Mouse (Mus musculus): ENCODE measurements around the gene Pcgf6.
"Not testable (repeated sequence)": the region's sequence is repeated elsewhere in the genome, so short reads cannot be mapped to it uniquely, and the experiment has no call there.

Gene Pcgf6

GRCm38 (mm10) chr19:47026513-47026912 is 24.2 kb downstream of the Pcgf6 start:
- no peak for DNase-seq (ENCODE audit: low spot score)

- no peak for DNase-seq (ENCODE audit: low spot score)
These were observed 25.8 kb downstream of the Pcgf6 start for GRCm38 (mm10) chr19:47024954-47025353.

DNA sequence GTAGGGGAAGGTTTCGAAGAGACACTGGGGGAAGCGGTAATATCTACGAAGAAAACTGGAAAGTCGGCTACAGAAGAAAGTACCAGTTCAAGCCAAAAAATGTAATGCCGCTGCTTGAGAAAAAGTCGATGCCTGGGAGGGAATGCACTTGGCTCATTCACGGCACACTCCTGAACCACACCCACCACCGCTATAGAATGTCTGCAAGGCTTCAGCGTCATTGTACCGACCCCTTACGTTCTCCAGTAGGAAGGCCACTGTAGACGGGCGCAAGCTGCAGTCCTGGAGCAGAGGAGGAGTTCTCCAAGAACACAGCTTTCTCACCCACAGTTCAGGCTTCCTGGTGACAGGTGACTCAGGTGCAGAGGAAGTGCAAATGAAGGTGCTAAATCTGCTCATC is 27.2 kb downstream of the Pcgf6 start:
- no peak for DNase-seq (ENCODE audit: low spot score)

DNA sequence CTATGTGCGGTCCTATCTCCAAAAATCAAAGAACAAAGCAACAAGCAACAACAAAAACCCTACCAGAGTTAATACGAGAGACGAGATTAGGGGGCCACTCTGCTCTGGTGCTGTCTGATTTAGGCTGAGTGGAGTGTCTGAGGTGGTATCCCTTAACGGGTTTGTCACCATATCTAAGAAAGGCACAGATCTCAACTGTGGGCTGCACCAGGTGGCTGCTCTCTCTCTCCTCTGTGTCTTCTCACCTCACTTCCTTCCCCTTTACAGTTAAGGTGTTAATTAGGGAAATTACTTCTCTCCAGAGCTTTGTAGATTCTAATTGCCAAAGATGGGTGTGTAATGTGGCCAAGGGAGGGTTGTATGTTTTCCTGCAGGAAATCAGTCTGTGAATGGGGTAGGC is 28.0 kb downstream of the Pcgf6 start:
- no peak for DNase-seq (ENCODE audit: low spot score)

- no peak for DNase-seq (ENCODE audit: low spot score)
These were observed 31.4 kb downstream of the Pcgf6 start for GRCm38 (mm10) chr19:47019326-47019725.

- DNase-seq (ENCODE audit: low spot score), result no peak
These were observed 32.4 kb downstream of the Pcgf6 start for GRCm38 (mm10) chr19:47018330-47018729.

DNA sequence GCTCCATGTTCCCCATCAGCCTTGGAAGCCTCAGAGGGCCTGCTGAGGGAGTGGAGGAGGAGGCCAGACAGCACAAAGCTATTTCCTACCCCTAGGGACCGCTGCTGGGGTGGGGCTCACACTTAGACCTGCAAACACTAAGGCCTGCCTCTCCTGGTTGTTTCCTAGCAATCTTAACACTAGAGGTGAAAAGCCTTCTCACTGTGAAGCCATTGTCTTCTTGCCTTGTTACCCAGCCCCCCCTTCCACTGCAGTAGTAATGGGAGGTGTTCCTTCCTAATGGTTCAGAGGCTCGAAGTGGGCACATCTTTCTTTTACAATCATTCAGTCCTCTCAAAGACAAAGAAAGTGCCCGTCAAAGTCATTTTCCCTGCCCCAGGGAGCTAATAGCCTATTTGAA is 32.9 kb downstream of the Pcgf6 start:
- no peak for DNase-seq (ENCODE audit: low spot score)

- peak; percentile 75 for DNase-seq (ENCODE audit: low spot score)
These were observed 34.2 kb downstream of the Pcgf6 start for GRCm38 (mm10) chr19:47016487-47016886.

DNA sequence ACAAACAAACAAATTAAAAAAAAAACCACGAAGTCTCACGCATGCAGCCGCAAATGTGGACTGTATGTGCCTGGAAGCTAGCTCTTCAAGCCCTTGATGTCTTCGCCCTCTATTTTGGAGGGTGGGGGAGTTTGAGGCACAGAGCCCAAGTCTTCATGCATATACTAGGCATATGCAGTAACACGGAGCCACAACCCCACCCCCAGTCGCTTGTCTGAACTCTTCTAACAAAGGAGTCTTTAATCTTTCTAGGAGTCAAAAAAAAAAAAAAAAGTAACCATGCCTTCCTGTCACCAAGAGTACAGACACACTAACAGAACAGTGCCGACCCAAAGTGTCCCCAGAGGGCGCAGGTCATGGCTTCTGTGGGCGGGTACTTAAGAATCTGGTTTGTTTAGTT is 34.7 kb downstream of the Pcgf6 start:
- no peak for DNase-seq (ENCODE audit: low spot score)

GRCm38 (mm10) chr19:47015396-47015795 is 35.3 kb downstream of the Pcgf6 start:
- no peak for DNase-seq (ENCODE audit: low spot score)

GRCm38 (mm10) chr19:47014447-47015381 is 36.0 kb downstream of the Pcgf6 start, which contains the start of the genes Ina and Nt5c2:
TSS of gene Ina (plus strand) at chr19:47014698.
TSS of gene Nt5c2 (minus strand) at chr19:47015153.
- peak; percentile 15 for DNase-seq (ENCODE audit: low spot score)

DNA sequence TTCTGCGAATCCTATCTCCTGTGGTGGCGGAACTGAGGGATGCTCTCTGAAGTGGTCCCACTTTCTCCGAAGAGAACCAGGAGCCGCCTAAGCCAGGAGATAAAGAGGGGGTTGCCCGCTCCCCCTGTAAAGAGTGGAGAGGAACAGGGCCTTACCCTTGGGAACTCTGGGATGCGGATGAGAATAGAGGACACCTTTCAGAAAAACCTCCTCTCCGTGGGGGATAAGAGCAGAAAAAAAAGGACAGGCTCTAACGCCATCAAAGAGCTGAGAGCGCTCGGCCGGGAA is 36.6 kb downstream of the Pcgf6 start:
- DNase-seq (ENCODE audit: low spot score), result no peak

- no peak for DNase-seq (ENCODE audit: low spot score)
These were observed 37.2 kb downstream of the Pcgf6 start for GRCm38 (mm10) chr19:47013340-47014158.

DNA sequence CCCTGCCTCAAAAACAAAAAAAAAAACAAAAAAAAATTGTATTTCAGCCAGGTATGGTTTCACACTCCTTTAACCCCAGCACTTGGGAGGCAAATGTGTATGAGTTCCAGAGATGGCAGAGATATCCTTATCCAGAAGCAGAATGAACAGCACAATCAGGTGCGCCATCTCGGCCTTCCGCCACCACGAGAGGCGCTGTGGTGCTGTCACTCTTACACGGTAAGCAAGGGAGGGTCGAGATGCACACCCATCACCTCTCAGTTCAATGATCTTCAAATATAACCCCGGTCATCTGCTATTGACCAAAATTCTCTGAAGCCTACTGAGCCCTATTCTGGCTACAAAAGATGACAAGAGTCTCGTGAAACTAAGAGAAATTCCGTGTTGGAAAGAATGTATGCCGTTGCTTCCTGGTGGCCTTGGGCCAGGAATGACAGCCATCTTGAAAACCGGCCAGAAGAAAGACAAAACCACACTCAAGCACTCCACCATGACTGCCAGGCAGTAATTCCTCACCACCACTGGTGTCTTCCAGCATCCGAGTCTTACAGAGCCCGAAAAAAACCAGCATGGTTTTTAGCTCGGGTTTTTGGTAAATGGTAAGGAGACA is 38.1 kb downstream of the Pcgf6 start:
- DNase-seq (ENCODE audit: low spot score), result no peak

- DNase-seq (ENCODE audit: low spot score), result no peak
These were observed 40.8 kb downstream of the Pcgf6 start for GRCm38 (mm10) chr19:47009943-47010342.

DNA sequence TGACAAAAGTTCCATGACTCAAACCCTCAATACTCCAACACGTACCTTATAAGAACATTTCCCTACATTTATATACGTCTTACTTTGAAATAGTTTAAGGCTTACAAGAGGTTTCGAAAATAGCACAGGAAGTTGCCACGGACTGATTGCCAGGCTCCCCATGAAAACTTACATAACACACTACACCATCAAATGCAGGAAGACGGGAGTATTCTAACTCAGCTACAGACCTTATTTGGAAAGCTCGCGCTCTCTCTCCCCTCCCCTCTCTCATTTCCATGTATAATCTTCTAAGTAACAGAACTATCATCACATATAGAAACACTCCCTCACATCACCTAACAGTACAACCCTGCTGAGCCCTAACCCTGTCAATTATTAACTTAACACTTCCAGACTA is 41.3 kb downstream of the Pcgf6 start:
- no peak for DNase-seq (ENCODE audit: low spot score)

- peak; percentile 62 for DNase-seq (ENCODE audit: low spot score)
These were observed 44.4 kb downstream of the Pcgf6 start for GRCm38 (mm10) chr19:47006321-47006720.

DNA sequence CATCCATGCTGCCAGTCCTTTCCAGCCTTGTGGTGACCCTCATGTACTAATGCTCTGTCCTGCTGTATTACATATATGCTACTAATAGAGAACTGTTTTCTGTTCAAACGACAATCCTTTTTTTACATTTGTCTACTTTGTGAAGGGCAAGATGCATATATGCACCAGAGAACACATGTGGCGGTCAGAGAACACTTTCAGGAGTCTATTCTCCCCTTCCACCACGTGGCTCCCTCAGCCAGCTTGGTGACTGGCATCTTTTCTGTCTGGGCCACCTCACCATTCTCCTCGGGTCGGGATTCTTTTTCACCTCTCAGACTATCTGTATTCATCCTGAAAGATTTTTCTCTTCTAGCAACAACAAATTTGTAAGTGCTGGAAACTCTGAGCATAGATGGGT is 44.8 kb downstream of the Pcgf6 start:
- DNase-seq (ENCODE audit: low spot score), result no peak

DNA sequence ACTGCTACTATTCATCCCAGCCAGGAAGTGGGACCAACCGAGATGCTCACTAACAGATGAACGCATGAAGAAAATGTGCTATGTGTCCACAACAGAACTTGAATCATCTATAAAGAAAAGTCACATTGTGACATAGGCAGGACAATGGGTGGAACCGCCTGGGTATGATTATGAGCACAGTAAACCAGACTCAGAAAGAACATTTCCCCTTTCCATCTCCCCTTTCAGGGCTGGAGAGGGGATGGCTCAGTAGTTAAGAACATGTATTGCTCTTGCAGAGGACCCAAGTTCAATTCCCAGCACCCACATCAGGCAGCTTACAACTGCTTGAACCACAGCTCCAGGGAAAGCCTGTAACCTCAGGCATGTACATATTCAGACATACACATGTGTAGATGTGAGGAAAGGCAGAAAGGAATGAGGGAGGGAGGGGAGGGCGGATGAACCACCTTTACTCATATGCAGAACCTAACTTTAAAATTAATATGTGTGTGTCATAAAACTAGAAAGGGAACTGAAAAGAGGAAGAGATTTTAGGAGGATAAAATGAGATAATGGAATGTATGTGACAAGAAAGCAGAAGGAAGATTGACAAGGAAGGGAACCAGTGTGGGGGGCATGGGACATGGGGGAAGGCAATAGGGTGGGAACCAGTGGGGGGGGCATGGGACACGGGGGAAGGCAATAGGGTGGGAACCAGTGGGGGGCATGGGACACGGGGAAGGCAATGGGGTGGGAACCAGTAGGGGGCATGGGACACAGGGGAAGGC is 46.8 kb downstream of the Pcgf6 start:
- DNase-seq (ENCODE audit: low spot score), result no peak

GRCm38 (mm10) chr19:47000357-47000756 is 50.3 kb downstream of the Pcgf6 start:
- DNase-seq (ENCODE audit: low spot score), result not testable (repeated sequence)

DNA sequence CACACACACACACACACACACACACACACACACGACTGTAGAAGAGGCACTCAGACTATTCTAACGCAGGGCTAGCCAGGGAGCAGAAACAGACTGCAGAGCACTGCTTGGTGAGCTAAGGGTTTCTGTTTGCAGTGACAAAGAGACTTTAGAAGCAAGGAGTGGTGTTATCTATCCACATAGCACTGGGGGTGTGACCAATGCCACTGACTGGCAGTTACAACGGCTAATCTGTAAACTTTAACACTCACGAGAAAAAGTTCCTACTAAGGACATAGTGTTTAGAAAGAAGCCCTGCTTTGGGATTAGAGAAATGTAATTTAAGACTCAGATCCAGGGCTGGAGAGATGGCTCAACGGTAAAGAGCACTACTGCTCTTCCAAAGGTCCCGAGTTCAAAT is 51.0 kb downstream of the Pcgf6 start:
- no peak for DNase-seq (ENCODE audit: low spot score)

DNA sequence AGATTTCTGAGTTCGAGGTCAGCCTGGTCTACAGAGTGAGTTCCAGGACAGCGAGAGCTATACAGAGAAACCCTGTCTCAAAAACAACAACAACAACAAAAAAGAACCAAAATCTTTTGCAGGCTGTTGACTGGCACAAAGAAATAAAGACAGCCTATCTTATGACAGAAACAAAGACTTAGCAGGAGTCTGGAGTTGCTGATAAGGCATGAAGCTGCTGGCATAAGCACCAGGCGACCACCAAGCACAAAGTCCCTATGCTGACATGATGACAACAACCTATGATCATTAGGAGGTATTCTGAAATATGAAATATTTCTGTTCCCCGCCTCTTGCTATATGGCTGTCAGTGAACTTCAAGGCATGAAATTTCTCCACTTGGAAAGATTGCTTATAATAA is 51.8 kb downstream of the Pcgf6 start:
- no peak for DNase-seq (ENCODE audit: low spot score)
